Mouse (Mus musculus) adrenal gland, postnatal 25 days (tissue): Measurements from ENCODE around the gene Adamts12. TPM values are rescaled to one million over a fixed set of nuclear protein-coding genes. Genes with fewer than 3 reads are reported as not detected.

Experiments used
- DNase-seq: peaks from one replicate; pipeline ENCODE4 v3.0.0; 2021; ENCODE audit warnings: mixed read lengths
- total RNA-seq: library from RNA; stranded (reverse); gene quantifications from 2 replicates; pipeline ENCODE4 v1.2.3, GENCODE M21; 2021

Gene Adamts12
- total RNA-seq, 1 experiment from 2014 or later: 6.4 TPM

- no peak for DNase-seq
These were observed 18.5 kb downstream of the Adamts12 start for GRCm38 (mm10) chr15:11082961-11083569.

GRCm38 (mm10) chr15:11083678-11084077, 19.1 kb downstream of the Adamts12 start:
- DNase-seq: no peak

GRCm38 (mm10) chr15:11084241-11084992, 19.8 kb downstream of the Adamts12 start:
- no peak for DNase-seq

GRCm38 (mm10) chr15:11084993-11085365, 20.4 kb downstream of the Adamts12 start:
- no peak for DNase-seq

GRCm38 (mm10) chr15:11089494-11089893, 24.9 kb downstream of the Adamts12 start:
- DNase-seq: no peak

- DNase-seq: no peak
These were observed 31.0 kb downstream of the Adamts12 start for GRCm38 (mm10) chr15:11095566-11095965.

GRCm38 (mm10) chr15:11097967-11098702, 33.5 kb downstream of the Adamts12 start:
- no peak for DNase-seq

GRCm38 (mm10) chr15:11098940-11099339, 34.4 kb downstream of the Adamts12 start:
- no peak for DNase-seq

GRCm38 (mm10) chr15:11100917-11101316, 36.3 kb downstream of the Adamts12 start:
- DNase-seq: no peak

GRCm38 (mm10) chr15:11105101-11105500, 40.5 kb downstream of the Adamts12 start:
- DNase-seq: no peak

- no peak for DNase-seq
These were observed 42.8 kb downstream of the Adamts12 start for GRCm38 (mm10) chr15:11107376-11107775.

GRCm38 (mm10) chr15:11114631-11115197, 50.1 kb downstream of the Adamts12 start:
- no peak for DNase-seq

GRCm38 (mm10) chr15:11116303-11116702, 51.7 kb downstream of the Adamts12 start:
- DNase-seq: no peak

- no peak for DNase-seq
These were observed 52.3 kb downstream of the Adamts12 start for GRCm38 (mm10) chr15:11116853-11117252.

GRCm38 (mm10) chr15:11118371-11118770, 53.8 kb downstream of the Adamts12 start:
- DNase-seq: no peak

GRCm38 (mm10) chr15:11121721-11122120, 57.1 kb downstream of the Adamts12 start:
- no peak for DNase-seq

GRCm38 (mm10) chr15:11125361-11125760, 60.8 kb downstream of the Adamts12 start:
- no peak for DNase-seq

- DNase-seq: no peak
These were observed 63.9 kb downstream of the Adamts12 start for GRCm38 (mm10) chr15:11128457-11128856.

- DNase-seq: no peak
These were observed 68.3 kb downstream of the Adamts12 start for GRCm38 (mm10) chr15:11132586-11133558.

GRCm38 (mm10) chr15:11145581-11145980, 81.0 kb downstream of the Adamts12 start:
- no peak for DNase-seq

- DNase-seq: no peak
These were observed 94.8 kb downstream of the Adamts12 start for GRCm38 (mm10) chr15:11159386-11159785.

- DNase-seq: no peak
These were observed 96.2 kb downstream of the Adamts12 start for GRCm38 (mm10) chr15:11160759-11161158.
